Mouse (Mus musculus) gastrocnemius, postnatal 14 days (tissue): ENCODE data around the gene Fbp2. TPM values are rescaled to one million over a fixed set of nuclear protein-coding genes. Genes with fewer than 3 reads are reported as not detected.

Experiments used
- total RNA-seq, 2 experiments: library from RNA; stranded (reverse); gene quantifications; 2 replicates each; pipeline ENCODE4 v1.2.3; 2021

The Fbp2 gene
- total RNA-seq, 2 experiments from 2014 or later, result 63.5 to 77.7 TPM

Other genes with a start within 250 kb of the Fbp2 start
- gene 6720489N17Rik, start 234.2 kb downstream of the Fbp2 start, total RNA-seq, result 1 to 10 TPM in 1 of 2 experiments, under 1 TPM in 1; 0.66 to 1.6 TPM
- gene Platr25, start 97.7 kb downstream of the Fbp2 start, total RNA-seq, result 1 to 10 TPM; 2.9 to 3.6 TPM
- 1 to 10 TPM in 1 of 2 experiments, under 1 TPM in 1; 0.69 to 1.2 TPM for gene Gm5141, start 72.6 kb downstream of the Fbp2 start, total RNA-seq
- gene Fbp1, start 29.9 kb upstream of the Fbp2 start, total RNA-seq, result not detected
- gene 2010111I01Rik, start 106.5 kb upstream of the Fbp2 start, total RNA-seq, result 10 to 100 TPM; 54.1 to 54.3 TPM